Mouse (Mus musculus) embryonic facial prominence, embryonic 12.5 days (tissue): ENCODE data around the gene Gm10309. TPM values are rescaled to one million over a fixed set of nuclear protein-coding genes. Genes with fewer than 3 reads are reported as not detected.
"Not testable (repeated sequence)": the region's sequence is repeated elsewhere in the genome, so short reads cannot be mapped to it uniquely, and the experiment has no call there.

Experiments used
- ATAC-seq: fragments of 200-750 bp; cut with Nextera tagmentation; 2 replicates; pipeline ENCODE4 v1.8.0; 2017; ENCODE audit not compliant: insufficient number of reproducible peaks, insufficient read depth, low FRiP score, low TSS enrichment
- H3K27ac ChIP-seq: fragments of 300-500 bp; sonication (generic); 2 replicates; pipeline ENCODE4 v1.5.1; 2016; ENCODE audit warnings: mild to moderate bottlenecking
- H3K27me3 ChIP-seq: fragments of 300-500 bp; sonication (generic); 2 replicates; pipeline ENCODE4 v1.6.1; 2016; ENCODE audit warnings: mild to moderate bottlenecking, moderate library complexity
- H3K36me3 ChIP-seq: fragments of 300-500 bp; sonication (generic); 2 replicates; pipeline ENCODE4 v1.6.1; 2016; ENCODE audit warnings: mild to moderate bottlenecking
- H3K4me1 ChIP-seq: fragments of 300-500 bp; sonication (generic); 2 replicates; pipeline ENCODE4 v1.6.1; 2016
- H3K4me2 ChIP-seq: fragments of 300-500 bp; sonication (generic); replicated peaks from 2 replicates; pipeline ENCODE4 v1.6.1; 2016; ENCODE audit warnings: mild to moderate bottlenecking, moderate library complexity
- H3K4me3 ChIP-seq: fragments of 300-500 bp; sonication (generic); 2 replicates; pipeline ENCODE4 v1.5.1; 2016; ENCODE audit warnings: mild to moderate bottlenecking
- H3K9ac ChIP-seq: fragments of 300-500 bp; sonication (generic); 2 replicates; pipeline ENCODE4 v1.6.1; 2016; ENCODE audit warnings: mild to moderate bottlenecking, moderate library complexity
- H3K9me3 ChIP-seq: fragments of 300-500 bp; sonication (generic); 2 replicates; pipeline ENCODE4 v1.6.1; 2016; ENCODE audit warnings: mild to moderate bottlenecking, moderate library complexity
- WGBS: fragments of 180-500 bp; shearing (Covaris S2); methylation state at CpG from one replicate; pipeline ENCODE4 v1.1.7; 2016; 5-methylcytosine and 5-hydroxymethylcytosine counted together
- polyA plus RNA-seq: library from polyadenylated mRNA; unstranded; fragments of >200 nt; fragmentation: Nextera tagmentation; extraction: Ambion mirVana; gene quantifications from 2 replicates; pipeline ENCODE4 v1.2.1, GENCODE M21; 2016

Gm10309 gene
- polyA plus RNA-seq, 1 experiment from 2014 or later, result 0.36 TPM

DNA sequence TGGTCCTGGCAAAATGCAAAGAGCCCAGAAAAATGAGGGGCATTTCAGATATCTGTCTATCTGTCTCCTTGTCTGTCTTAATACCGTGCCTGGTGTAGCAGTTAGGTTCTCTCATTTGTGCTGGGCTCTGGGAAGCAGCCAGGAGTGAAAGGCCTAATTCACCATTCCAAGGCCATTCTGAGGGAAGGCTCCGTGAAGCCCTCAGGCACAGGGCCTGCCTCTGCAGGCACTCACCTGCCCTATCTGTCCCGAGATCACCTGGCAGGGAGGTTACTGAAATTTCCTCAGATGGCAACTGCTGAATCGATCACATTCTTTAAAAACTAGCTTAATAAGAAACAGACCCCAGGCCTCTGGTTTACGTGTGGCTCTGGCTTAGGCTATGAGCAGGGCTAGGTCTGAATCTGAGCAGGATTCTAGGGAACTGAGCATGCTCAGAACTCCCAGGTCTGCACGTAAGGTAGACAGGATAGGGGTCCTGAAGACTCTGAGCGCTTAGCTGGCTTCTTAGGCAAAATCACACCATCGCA, 11.1 kb downstream of the Gm10309 start:
- Histone ChIP-seq H3K4me1 (peaks cover 18% of the 10 kb centered on the region; the same call in 1 of the 2 replicates), H3K4me2 (no peak overlapping the region), H3K36me3 (no peaks in the 10 kb centered on the region), H3K9me3 (no peaks in the 10 kb centered on the region), H3K4me3 (no peak overlapping the region), H3K9ac (no peak overlapping the region), H3K27me3 (no peaks in the 10 kb centered on the region), H3K27ac (no peak overlapping the region)
- no peak for ATAC-seq
- WGBS, result 50% methylated on average over 8 of the region's 8 CpGs

DNA sequence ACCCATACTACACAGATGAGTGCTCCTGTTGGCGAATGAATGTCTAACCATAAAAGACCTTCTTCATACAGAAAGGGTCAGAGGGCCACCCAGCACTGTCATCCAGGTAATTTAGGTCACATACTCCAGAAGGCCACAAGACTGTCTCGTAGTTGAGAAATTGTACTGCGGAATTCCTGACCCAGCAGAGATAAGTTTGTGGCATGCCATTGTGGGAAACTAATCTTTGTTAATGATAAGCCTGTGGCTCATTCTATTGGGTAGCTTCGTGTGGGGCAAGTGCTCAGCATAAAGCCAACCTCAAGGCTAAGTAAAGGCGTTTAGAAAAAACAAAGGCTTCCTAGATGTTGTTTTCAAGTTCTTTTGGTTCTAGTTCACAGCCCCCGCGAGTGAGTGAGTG, 12.7 kb downstream of the Gm10309 start:
- 91% methylated on average over 7 of the region's 7 CpGs for WGBS
- Histone ChIP-seq H3K36me3 (no peaks in the 10 kb centered on the region), H3K9ac (no peak overlapping the region), H3K4me3 (no peak overlapping the region), H3K9me3 (no peaks in the 10 kb centered on the region), H3K4me2 (no peak overlapping the region), H3K4me1 (0 out of 2 replicates have a peak, but pooled peaks cover 13% of the 10 kb centered on the region), H3K27me3 (no peaks in the 10 kb centered on the region), H3K27ac (no peak overlapping the region)
- no peak for ATAC-seq

DNA sequence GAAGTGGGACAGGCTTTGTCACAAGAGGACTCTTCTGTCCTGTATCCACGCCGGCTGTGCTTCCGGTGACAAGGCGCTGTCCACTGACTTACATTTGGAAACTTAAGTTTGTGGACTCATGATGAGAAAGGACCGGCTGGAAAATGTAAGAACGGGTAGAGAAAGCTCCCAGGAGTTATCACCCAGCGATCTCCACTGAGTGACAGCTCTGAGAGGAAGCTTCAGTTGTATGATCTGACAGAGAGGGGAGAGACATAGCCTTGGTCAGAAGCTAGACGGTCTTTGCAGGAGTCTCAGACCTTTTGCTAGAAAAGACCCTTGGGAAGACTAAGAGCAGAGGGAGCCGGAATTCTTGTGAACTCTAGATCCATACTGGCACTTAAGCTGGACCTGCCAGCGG, 15.2 kb downstream of the Gm10309 start:
- Histone ChIP-seq H3K9me3 (no peaks in the 10 kb centered on the region), H3K36me3 (no peaks in the 10 kb centered on the region), H3K9ac (no peak overlapping the region), H3K4me2 (no peak overlapping the region), H3K27me3 (no peaks in the 10 kb centered on the region), H3K4me1 (0 out of 2 replicates have a peak, but pooled peaks cover 9% of the 10 kb centered on the region), H3K4me3 (no peak overlapping the region), H3K27ac (no peak overlapping the region)
- no peak for ATAC-seq
- 90% methylated on average over 10 of the region's 10 CpGs for WGBS

DNA sequence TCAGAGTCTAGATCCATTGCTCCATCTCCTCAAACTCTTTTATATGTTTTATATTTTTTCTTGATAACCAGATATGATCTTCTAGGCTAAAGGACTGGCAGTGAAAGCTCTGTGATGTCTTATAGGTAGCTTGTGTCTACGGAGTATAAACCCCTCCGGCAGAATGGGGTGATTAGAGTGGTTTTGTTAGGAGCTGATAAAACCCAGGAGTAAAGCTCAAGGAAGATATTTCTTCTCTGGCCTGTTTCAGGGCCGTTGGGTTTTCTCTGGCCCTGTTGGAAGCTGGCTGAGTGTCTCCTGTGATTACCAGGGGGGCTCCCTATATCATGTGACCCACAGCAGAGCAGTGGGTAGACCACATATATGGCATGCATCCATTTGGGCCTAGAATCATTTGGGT, 17.6 kb downstream of the Gm10309 start:
- no peaks in the 10 kb centered on the region for H3K36me3 ChIP-seq
- no peaks in the 10 kb centered on the region for H3K4me1 ChIP-seq
- H3K4me3 ChIP-seq, result no peak overlapping the region
- no peak overlapping the region for H3K27ac ChIP-seq
- no peaks in the 10 kb centered on the region for H3K9me3 ChIP-seq
- 81% methylated on average over 3 of the region's 3 CpGs for WGBS
- no peak overlapping the region for H3K4me2 ChIP-seq
- H3K9ac ChIP-seq, result no peak overlapping the region
- H3K27me3 ChIP-seq, result no peaks in the 10 kb centered on the region
- no peak for ATAC-seq

DNA sequence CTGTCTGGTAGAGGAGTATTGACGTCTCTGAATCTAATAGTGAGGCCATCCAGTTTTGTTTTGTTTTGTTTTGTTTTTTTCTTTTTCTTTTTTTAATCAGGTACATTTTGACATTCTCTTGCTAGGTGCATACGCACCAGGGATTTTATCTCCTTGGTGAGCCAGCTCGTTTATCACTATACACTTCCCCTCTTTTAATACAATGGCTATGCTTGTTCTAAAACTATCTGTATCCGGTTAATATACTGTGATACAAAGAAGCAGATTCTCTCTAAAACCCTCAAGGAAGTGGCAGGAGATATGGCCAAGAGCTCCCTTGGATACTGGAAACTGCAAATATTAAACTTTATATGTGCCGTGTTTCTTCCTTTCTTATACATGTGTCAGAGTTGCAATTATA, 18.4 kb downstream of the Gm10309 start:
- Histone ChIP-seq H3K4me3 (no peak overlapping the region), H3K4me2 (no peak overlapping the region), H3K9ac (no peak overlapping the region), H3K27ac (no peak overlapping the region), H3K9me3 (no peaks in the 10 kb centered on the region), H3K27me3 (no peaks in the 10 kb centered on the region), H3K36me3 (peaks cover 2% of the 10 kb centered on the region; the same call in 1 of the 2 replicates), H3K4me1 (no peaks in the 10 kb centered on the region)
- 88% methylated on average over 5 of the region's 5 CpGs for WGBS
- no peak for ATAC-seq

DNA sequence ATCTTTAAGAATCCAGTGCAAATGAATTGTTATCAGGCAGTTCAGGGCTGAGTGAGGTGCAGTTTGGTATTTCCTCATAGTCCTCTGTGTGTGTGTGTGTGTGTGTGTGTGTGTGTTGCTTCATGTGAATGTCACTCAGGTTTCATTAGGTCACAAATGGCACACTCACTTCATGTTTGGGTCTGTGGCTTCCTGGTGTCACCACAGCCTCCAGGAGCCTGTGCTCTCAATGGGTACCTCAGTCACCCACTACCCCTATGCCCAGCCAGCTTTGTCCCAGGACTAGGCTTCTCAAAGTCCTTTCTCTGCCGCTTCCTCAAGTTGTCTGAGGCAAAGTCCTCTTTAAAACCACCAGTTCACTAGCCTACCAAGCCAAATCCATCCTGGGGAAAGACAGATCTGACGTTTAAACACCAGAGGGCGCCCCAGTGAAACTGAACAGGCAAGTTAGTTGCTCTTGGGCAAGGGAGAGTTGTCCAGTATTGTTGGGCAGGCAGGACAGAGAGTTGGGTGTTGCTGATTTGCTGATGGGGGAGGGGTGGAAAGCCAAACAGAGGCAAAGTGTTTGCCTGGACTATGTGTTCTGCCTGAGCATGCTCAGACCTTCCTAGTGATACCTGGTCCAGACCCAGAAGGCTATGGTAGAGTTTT, 20.8 kb downstream of the Gm10309 start:
- Histone ChIP-seq H3K9me3 (no peaks in the 10 kb centered on the region), H3K4me3 (no peak overlapping the region), H3K9ac (no peak overlapping the region), H3K4me1 (no peaks in the 10 kb centered on the region), H3K4me2 (no peak overlapping the region), H3K27ac (no peak overlapping the region), H3K27me3 (no peaks in the 10 kb centered on the region), H3K36me3 (peaks cover 2% of the 10 kb centered on the region; the same call in 1 of the 2 replicates)
- ATAC-seq, result no peak
- WGBS, result 5% methylated on average over 3 of the region's 3 CpGs

DNA sequence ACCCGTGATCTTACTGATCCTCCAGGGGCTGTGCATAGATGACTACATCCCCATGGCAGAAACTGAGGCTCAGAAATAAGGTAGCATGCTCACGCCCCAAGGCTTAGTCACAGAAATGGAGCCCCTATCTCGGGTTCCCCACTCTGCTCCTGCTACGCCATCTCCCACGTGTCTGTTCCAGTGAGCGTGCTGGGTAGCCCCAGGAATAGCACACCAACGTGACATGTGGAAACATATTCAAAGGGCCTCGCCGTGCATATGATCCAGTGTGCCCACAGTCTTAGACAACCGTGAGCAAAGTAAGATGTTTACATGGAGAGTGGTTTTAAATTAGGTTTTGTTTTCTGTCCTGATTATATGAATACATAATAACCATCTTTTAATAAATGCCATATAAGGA, 22.4 kb downstream of the Gm10309 start:
- no peaks in the 10 kb centered on the region for H3K9me3 ChIP-seq
- no peak overlapping the region for H3K9ac ChIP-seq
- H3K4me3 ChIP-seq, result no peak overlapping the region
- WGBS, result 88% methylated on average over 10 of the region's 10 CpGs
- H3K4me1 ChIP-seq, result no peaks in the 10 kb centered on the region
- no peak overlapping the region for H3K4me2 ChIP-seq
- H3K27ac ChIP-seq, result no peak overlapping the region
- no peak for ATAC-seq
- no peaks in the 10 kb centered on the region for H3K27me3 ChIP-seq
- H3K36me3 ChIP-seq, result peaks cover 2% of the 10 kb centered on the region; the same call in 1 of the 2 replicates

DNA sequence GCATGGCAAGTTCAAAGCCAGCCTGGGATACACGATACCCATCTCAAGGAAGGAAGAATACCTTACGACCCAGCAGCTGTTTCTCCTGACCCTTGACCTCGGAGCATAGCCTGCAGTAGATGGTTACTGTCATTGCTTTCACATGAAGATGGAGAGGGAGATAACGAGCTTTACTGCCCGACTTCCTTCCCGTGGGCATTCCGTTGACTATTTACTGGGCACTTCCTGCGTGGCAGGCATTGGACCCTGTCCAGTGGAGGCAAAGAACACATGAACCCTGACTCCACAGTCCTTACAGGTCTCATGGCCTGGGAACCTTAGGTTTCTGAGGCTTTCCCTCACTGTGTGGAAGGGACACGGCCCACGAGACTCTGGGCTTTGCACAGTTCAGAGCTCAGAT, 25.6 kb downstream of the Gm10309 start:
- Histone ChIP-seq H3K4me2 (no peak overlapping the region), H3K36me3 (peaks cover 2% of the 10 kb centered on the region; the same call in 1 of the 2 replicates), H3K27me3 (no peaks in the 10 kb centered on the region), H3K4me1 (no peaks in the 10 kb centered on the region), H3K4me3 (no peak overlapping the region), H3K27ac (no peak overlapping the region), H3K9ac (no peak overlapping the region), H3K9me3 (no peaks in the 10 kb centered on the region)
- WGBS, result 74% methylated on average over 10 of the region's 10 CpGs
- ATAC-seq, result no peak

DNA sequence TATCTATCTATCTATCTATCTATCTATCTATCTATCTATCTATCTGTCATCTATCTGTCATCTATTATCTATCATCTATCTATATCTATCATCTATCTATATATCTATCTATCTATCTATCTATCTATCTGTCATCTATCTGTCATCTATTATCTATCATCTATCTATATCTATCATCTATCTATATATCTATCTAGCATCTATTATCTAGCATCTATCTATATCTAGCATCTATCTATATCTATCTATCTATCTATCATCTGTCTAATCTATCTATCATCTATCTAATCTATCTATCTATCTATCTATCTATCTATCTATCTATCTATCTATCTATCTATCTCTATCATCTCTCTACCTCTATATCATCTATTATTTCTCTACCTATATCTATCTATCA, 27.6 kb downstream of the Gm10309 start:
- H3K9me3 ChIP-seq, H3K36me3 ChIP-seq, H3K4me3 ChIP-seq, H3K27me3 ChIP-seq, H3K27ac ChIP-seq, ATAC-seq, H3K4me1 ChIP-seq, H3K4me2 ChIP-seq: not testable (repeated sequence)
- peak overlapping the region; percentile 42 for H3K9ac ChIP-seq

DNA sequence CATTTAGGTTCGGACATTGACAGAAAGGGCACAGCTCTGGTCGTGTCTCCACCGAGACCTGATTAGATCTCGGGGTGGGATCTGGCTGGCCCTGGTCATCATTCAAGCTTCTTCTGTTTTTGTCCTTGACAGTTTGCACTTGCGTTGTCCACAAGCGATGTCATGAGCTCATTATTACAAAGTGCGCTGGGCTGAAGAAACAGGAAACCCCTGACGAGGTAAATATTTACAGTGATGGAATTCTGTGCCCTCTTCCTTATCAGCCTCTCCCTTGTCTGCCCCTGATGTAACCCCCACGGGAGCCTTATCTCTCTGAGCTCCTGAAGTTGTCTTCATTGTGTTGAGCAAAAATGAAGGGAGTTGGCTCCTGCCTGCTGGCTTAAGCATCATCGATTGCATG, 28.4 kb downstream of the Gm10309 start:
- no peak overlapping the region for H3K27ac ChIP-seq
- 86% methylated on average over 10 of the region's 10 CpGs for WGBS
- H3K4me2 ChIP-seq, result no peak overlapping the region
- no peaks in the 10 kb centered on the region for H3K27me3 ChIP-seq
- no peaks in the 10 kb centered on the region for H3K9me3 ChIP-seq
- H3K36me3 ChIP-seq, result no peaks in the 10 kb centered on the region; the same call in 1 of the 2 replicates
- ATAC-seq, result no peak
- H3K4me3 ChIP-seq, result no peak overlapping the region
- H3K4me1 ChIP-seq, result no peaks in the 10 kb centered on the region
- H3K9ac ChIP-seq, result no peak overlapping the region

DNA sequence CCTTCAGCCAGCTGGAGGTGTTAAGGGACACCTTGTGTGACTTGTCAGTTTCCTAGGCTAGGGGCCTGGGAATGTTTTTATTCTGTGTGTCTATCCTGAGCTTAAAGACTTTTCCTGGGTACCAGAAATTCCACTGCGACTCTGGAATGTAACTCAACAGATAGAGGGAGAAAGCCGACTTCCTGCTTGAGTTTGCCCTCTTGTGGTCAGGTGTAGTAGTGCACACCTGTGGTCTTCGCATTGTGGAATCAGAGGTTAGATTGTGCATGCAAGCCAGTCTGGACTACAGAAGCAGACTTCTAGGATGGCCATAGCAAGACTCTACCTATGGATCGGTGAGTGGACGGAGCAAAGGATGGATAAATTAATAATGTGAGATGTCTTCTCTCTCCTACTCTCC, 33.3 kb downstream of the Gm10309 start:
- 35% methylated on average over 5 of the region's 5 CpGs for WGBS
- no peak overlapping the region for H3K4me3 ChIP-seq
- H3K36me3 ChIP-seq, result no peaks in the 10 kb centered on the region
- H3K4me1 ChIP-seq, result peaks cover 11% of the 10 kb centered on the region
- no peak overlapping the region for H3K9ac ChIP-seq
- no peak overlapping the region for H3K27ac ChIP-seq
- ATAC-seq, result no peak
- H3K4me2 ChIP-seq, result no peak overlapping the region
- H3K27me3 ChIP-seq, result no peaks in the 10 kb centered on the region
- H3K9me3 ChIP-seq, result no peaks in the 10 kb centered on the region

DNA sequence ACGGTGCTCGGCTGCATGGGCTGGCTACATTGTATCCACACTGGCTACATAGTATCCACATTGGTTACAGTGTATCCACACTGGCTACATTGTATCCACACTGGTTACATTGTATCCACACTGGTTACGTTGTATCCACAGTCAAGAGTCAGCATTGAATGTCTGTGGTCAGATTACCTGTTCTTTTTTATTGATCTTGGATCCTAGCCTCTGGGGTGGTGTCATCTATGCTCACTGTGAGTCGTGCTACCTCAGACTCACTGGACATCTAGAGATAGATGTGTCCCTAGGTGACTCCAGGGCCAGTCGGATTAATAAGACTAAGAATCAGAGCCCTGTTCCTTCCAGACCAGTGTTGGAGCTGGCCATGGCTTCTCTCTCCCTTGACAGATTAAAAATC, 34.9 kb downstream of the Gm10309 start:
- Histone ChIP-seq H3K27me3 (no peaks in the 10 kb centered on the region), H3K4me1 (peaks cover 11% of the 10 kb centered on the region), H3K4me3 (no peak overlapping the region), H3K4me2 (no peak overlapping the region), H3K27ac (no peak overlapping the region), H3K36me3 (no peaks in the 10 kb centered on the region), H3K9me3 (no peaks in the 10 kb centered on the region), H3K9ac (no peak overlapping the region)
- WGBS, result 89% methylated on average over 5 of the region's 5 CpGs
- no peak for ATAC-seq
